Mouse (Mus musculus) liver, embryonic 14.5 days (tissue): ENCODE measurements around the gene Eri3.

ENCODE experiments used
- CTCF ChIP-seq: IDR thresholded peaks from 2 replicates; pipeline ENCODE4 v1.5.1; 2016; ENCODE audit warnings: antibody characterized with exemption, low read depth, control low read depth
- EP300 ChIP-seq: IDR thresholded peaks from 2 replicates; pipeline ENCODE4 v1.6.1; 2016; ENCODE audit warnings: antibody characterized with exemption, low read depth

DNA sequence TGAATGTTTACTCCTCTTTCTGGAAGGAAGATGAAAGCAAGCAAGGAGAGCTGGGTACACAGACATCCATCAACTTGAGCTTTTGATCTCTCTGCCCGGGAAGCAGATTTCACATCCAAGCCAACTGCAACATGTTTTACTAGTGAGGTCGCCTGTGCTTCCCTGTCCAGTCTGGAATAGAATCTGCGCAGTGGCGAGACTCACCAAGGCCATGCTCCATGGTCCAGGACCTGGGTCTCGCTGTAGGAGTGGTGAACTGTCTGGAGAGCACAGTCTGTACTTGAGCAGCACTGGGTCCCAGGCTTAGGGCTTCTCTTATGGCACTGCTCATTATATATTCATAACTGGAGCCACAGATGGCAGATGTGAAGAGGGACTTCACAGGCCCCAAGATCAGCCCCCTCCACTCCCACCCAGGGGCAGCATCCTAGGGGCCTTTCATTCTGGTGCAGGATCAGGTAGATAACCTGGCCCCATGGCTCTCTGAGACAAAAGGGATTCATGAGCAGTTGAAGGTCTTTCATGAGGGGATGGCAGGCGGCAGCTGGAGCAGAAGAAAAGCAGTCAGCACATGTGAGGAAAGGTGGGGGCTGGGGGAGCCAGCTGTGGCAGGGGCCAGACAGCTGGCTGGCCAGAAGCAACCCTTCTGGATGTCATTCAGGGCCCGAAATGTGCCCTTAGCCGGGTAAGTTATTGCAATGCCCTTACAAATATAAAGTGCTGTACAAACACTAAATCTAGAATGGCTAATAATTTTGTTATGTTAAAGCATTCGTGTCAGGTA is 22.9 kb upstream of the Eri3 start:
- TF ChIP-seq EP300 (no peak), CTCF (no peak)
